In the genomic region with DNA sequence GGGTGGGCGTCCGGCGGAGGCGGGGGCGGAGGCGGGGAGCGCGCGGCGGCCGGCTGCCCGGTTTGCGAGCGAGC, we compare ENCODE assay signal across 8 mouse cellular contexts. TPM values are rescaled to one million over a fixed set of nuclear protein-coding genes. Genes with fewer than 3 reads are reported as not detected.
DNase-seq lines count a peak whose midpoint lies in the region; ATAC-seq lines count a peak whose summit lies in the region.

Gene Gnaq (plus strand): TSS at position 41 of the 74 bp plus-strand sequence.

- WGBS in heart, embryonic 13.5 days = 0% methylated on average over 2 of the region's 14 CpGs
- no CpG with 5 or more reads among the region's 14 CpGs for WGBS in neural tube, embryonic 12.5 days

- intact Hi-C loops in left cerebral cortex, postnatal 14 days (cut with DNase I) = loop anchor here (5.0 to 10.0 kb wide), 2 partner anchors 70 to 192 kb away; no protein-coding TSS in a partner anchor

- H3K4me2 ChIP-seq in heart, embryonic 13.5 days = peak within 1 kb of the TSS; percentile 81
- H3K4me2 ChIP-seq in neural tube, embryonic 12.5 days (replicated peaks) = peak within 1 kb of the TSS; percentile 67

- ATAC-seq in common myeloid progenitor, adult 5-6 weeks (replicated peaks; ENCODE audit: low read depth, poor library complexity, severe bottlenecking) = no peak
- ATAC-seq in heart, embryonic 13.5 days (ENCODE audit: extremely low read depth, insufficient number of reproducible peaks, low FRiP score, low TSS enrichment) = no peak
- ATAC-seq in neural tube, embryonic 12.5 days (ENCODE audit: low FRiP score, low read depth) = no peak

- H3K9me3 ChIP-seq in heart, embryonic 13.5 days = no peaks in the 10 kb centered on the region
- H3K9me3 ChIP-seq in neural tube, embryonic 12.5 days = no peaks in the 10 kb centered on the region

- H3K4me3 ChIP-seq in heart, embryonic 13.5 days = peak within 1 kb of the TSS; percentile 97
- H3K4me3 ChIP-seq in neural tube, embryonic 12.5 days = peak within 1 kb of the TSS; percentile 96

- peaks cover 48% of the 10 kb centered on the region for H3K4me1 ChIP-seq in heart, embryonic 13.5 days
- H3K4me1 ChIP-seq in neural tube, embryonic 12.5 days = peaks cover 28% of the 10 kb centered on the region

- H3K27me3 ChIP-seq in heart, embryonic 13.5 days (replicated peaks) = no peaks in the 10 kb centered on the region
- no peaks in the 10 kb centered on the region for H3K27me3 ChIP-seq in neural tube, embryonic 12.5 days (replicated peaks)

- DNase-seq in layer of hippocampus, adult 18-20 months (ENCODE audit: low spot score in 2 of 2) = no peak
- no peak for DNase-seq in layer of hippocampus, adult 9-10 months (ENCODE audit: low spot score)
- DNase-seq in left cerebral cortex, postnatal 14 days (ENCODE audit: low spot score in 2 of 2) = no peak
- no peak for DNase-seq in embryo, embryonic 11 days
- DNase-seq in Muller cell, postnatal 12 days (ENCODE audit: inconsistent ontology term) = no peak

- no peaks in the 10 kb centered on the region for H3K36me3 ChIP-seq in heart, embryonic 13.5 days
- H3K36me3 ChIP-seq in neural tube, embryonic 12.5 days = no peaks in the 10 kb centered on the region

- H3K27ac ChIP-seq in heart, embryonic 13.5 days (replicated peaks) = peak within 1 kb of the TSS; percentile 98
- peak within 1 kb of the TSS; percentile 98 for H3K27ac ChIP-seq in neural tube, embryonic 12.5 days

- peak within 1 kb of the TSS; percentile 99 for H3K9ac ChIP-seq in heart, embryonic 13.5 days
- H3K9ac ChIP-seq in neural tube, embryonic 12.5 days = peak within 1 kb of the TSS; percentile 98

RNA-seq across cellular contexts. Expression of gene Gnaq, which starts in this region (rescaled TPM):
- total RNA-seq in layer of hippocampus, adult 18-20 months (2021) = 100 to 1,000 TPM; 189 to 204 TPM
- 14.9 and 20.5 TPM in 2 replicates for total RNA-seq in common myeloid progenitor, adult 5-6 weeks (2017)
- 16.9 and 18.3 TPM in 2 replicates for polyA plus RNA-seq in heart, embryonic 13.5 days (2015; fragmentation: Nextera tagmentation; extraction: Ambion mirVana)
- 100 to 1,000 TPM; 177 to 181 TPM for total RNA-seq in left cerebral cortex, postnatal 14 days (2021)
- polyA plus RNA-seq in neural tube, embryonic 12.5 days (2016; fragmentation: Nextera tagmentation; extraction: Ambion mirVana) = 54.1 and 54.8 TPM in 2 replicates
